Mouse (Mus musculus) cortical plate, adult 2 months (tissue): ENCODE data around the gene B3gnt4. TPM values are rescaled to one million over a fixed set of nuclear protein-coding genes. Genes with fewer than 3 reads are reported as not detected.

ENCODE experiments used
- H3K27ac ChIP-seq: fragments of 200-500 bp; 2 replicates; pipeline ENCODE4 v1.5.1; 2012; ENCODE audit warnings: low read length, control low read depth, inconsistent platforms; ENCODE audit not compliant: insufficient read depth
- H3K4me1 ChIP-seq: fragments of 200-500 bp; 2 replicates; pipeline ENCODE4 v1.6.1; 2011; ENCODE audit warnings: low read length; ENCODE audit not compliant: control insufficient read depth, insufficient read depth
- H3K4me3 ChIP-seq: fragments of 200-500 bp; 2 replicates; pipeline ENCODE4 v1.5.1; 2011; ENCODE audit warnings: mild to moderate bottlenecking, low read length, control low read depth; ENCODE audit not compliant: insufficient read depth
- CTCF ChIP-seq: fragments of 200-500 bp; IDR thresholded peaks from 2 replicates; pipeline ENCODE4 v1.5.1; 2011; ENCODE audit warnings: mild to moderate bottlenecking, control low read depth, low read length; ENCODE audit not compliant: insufficient read depth; ENCODE audit errors: extremely low read depth
- POLR2A ChIP-seq: fragments of 200-500 bp; IDR thresholded peaks from 2 replicates; pipeline ENCODE4 v1.6.1; 2011; ENCODE audit warnings: mild to moderate bottlenecking, low read length, control low read depth; ENCODE audit not compliant: insufficient read depth; ENCODE audit errors: extremely low read depth
- polyA plus RNA-seq: library from polyadenylated mRNA; depleted of rRNA; stranded (reverse); fragments of >200 nt; gene quantifications from 2 replicates; pipeline ENCODE4 v1.2.3, GENCODE M21; 2012; rRNA removed

B3gnt4 gene
- polyA plus RNA-seq, 1 experiment: 1.4 TPM

DNA sequence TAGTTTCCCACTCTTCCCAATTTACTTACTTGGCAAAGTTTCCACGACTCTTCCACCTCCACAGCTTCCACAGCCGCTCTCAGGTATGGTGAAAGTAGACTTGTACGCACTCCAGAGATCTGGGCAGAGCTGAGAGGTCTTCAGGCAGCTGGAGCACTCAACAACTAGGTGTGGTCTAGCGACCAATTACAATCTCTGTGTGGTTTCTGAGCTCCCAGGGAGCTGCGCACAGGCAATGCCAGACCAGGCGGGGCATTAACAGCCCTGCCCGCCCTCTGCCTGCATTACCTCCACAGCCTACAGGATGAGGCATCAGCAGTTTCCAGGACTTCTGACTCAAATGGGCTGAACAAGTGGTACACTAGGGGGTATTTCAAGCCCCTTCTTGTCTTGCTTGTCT is 15.0 kb downstream of the B3gnt4 start, which contains the start of gene Gm49027:
Gene Gm49027 (minus strand): TSS at position 208 of the 400 bp plus-strand sequence.
- Histone ChIP-seq H3K4me3 (peak within 1 kb of the TSS; percentile 38), H3K27ac (no peak within 1 kb of the TSS), H3K4me1 (0 out of 2 replicates have a peak, but pooled peaks cover 2% of the 10 kb centered on the region)
- no peak for TF ChIP-seq CTCF
- TF ChIP-seq POLR2A: no peak

DNA sequence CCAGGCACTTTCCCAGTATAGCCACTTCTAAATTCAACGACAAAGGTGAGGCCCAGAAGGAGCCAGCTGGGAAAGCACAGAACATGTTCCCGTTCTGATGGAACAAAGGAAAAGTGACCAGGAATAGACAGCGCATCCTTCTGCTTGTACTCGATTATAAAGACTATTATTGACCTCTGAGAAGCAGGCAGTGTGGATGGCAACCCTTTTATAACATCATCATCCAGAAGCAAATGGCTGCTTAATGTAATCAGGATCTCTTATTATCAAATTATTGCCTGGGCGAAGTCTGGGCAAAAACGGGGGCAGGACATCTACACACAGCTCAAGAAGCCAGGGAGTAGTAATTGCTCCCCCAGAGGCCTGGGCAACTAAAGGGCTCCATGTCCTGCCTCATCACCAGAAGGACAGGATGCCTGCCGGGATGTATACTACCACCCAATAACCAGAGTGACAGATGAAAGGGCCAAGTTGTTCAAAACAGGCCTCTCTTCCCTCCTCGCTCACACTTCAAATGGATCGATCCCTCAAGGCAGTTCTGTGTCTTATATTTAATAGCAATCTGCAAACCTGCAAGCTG is 15.7 kb downstream of the B3gnt4 start:
- no peak overlapping the region for H3K4me3 ChIP-seq
- H3K27ac ChIP-seq: no peak overlapping the region
- H3K4me1 ChIP-seq: 0 out of 2 replicates have a peak, but pooled peaks cover 2% of the 10 kb centered on the region
- TF ChIP-seq CTCF (no peak), POLR2A (no peak)

- Histone ChIP-seq H3K4me1 (0 out of 2 replicates have a peak, but pooled peaks cover 2% of the 10 kb centered on the region), H3K27ac (no peak overlapping the region), H3K4me3 (no peak overlapping the region)
- no peak for TF ChIP-seq POLR2A
- no peak for TF ChIP-seq CTCF
Observed at GRCm38 (mm10) chr5:123528641-123529040, 18.4 kb downstream of the B3gnt4 start.

- no peaks in the 10 kb centered on the region for H3K4me1 ChIP-seq
- H3K4me3 ChIP-seq: no peak overlapping the region
- H3K27ac ChIP-seq: no peak overlapping the region
- TF ChIP-seq POLR2A: no peak
- no peak for TF ChIP-seq CTCF
Observed at GRCm38 (mm10) chr5:123530056-123530455, 19.8 kb downstream of the B3gnt4 start.

GRCm38 (mm10) chr5:123533801-123534200 is 23.5 kb downstream of the B3gnt4 start:
- TF ChIP-seq POLR2A (no peak), CTCF (no peak)
- Histone ChIP-seq H3K4me3 (no peak overlapping the region), H3K27ac (no peak overlapping the region), H3K4me1 (no peaks in the 10 kb centered on the region)

GRCm38 (mm10) chr5:123555693-123556092 is 45.4 kb downstream of the B3gnt4 start:
- TF ChIP-seq CTCF (no peak), POLR2A (no peak)
- Histone ChIP-seq H3K4me1 (no peaks in the 10 kb centered on the region), H3K4me3 (no peak overlapping the region), H3K27ac (no peak overlapping the region)

- Histone ChIP-seq H3K27ac (no peak overlapping the region), H3K4me1 (no peaks in the 10 kb centered on the region), H3K4me3 (no peak overlapping the region)
- TF ChIP-seq POLR2A: no peak
- no peak for TF ChIP-seq CTCF
Observed at GRCm38 (mm10) chr5:123556451-123556850, 46.2 kb downstream of the B3gnt4 start.

GRCm38 (mm10) chr5:123559588-123559987 is 49.3 kb downstream of the B3gnt4 start:
- no peak for TF ChIP-seq CTCF
- TF ChIP-seq POLR2A: no peak
- Histone ChIP-seq H3K4me3 (no peak overlapping the region), H3K27ac (no peak overlapping the region), H3K4me1 (no peaks in the 10 kb centered on the region)

DNA sequence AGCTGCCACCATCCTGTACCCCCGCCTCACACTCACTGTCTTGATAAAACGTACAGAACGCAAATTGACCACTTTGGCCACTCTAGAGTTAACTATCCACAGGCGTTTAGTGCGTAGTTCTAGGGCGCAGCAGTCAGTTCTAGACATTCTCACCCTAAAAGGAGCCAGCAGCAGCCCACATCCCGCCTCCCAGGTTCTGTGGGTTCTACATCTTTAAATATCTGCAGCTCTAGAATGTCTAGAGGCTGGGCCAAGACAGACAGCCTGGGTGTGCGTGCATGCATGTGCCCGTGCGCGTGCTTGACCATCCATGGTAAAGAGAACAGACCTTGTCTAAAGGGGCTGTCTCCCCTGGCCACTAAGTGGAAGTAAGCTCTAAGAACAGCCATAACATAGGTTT is 50.9 kb downstream of the B3gnt4 start:
- H3K4me3 ChIP-seq: no peak overlapping the region
- no peaks in the 10 kb centered on the region for H3K4me1 ChIP-seq
- no peak overlapping the region for H3K27ac ChIP-seq
- TF ChIP-seq POLR2A (no peak), CTCF (no peak)

Other genes starting within 250 kb of the B3gnt4 start
- 33.5 and 34.5 TPM in 2 replicates for gene Bcl7a, start 166.6 kb upstream of the B3gnt4 start, polyA plus RNA-seq
- gene Mlxip, start 115.7 kb upstream of the B3gnt4 start, polyA plus RNA-seq: 17.5 and 19.6 TPM in 2 replicates
- 1.1 TPM in 2 replicates for gene Lrrc43, start 21.2 kb upstream of the B3gnt4 start, polyA plus RNA-seq
- gene Il31, start 21.0 kb upstream of the B3gnt4 start, polyA plus RNA-seq: not detected in 2 replicates
- gene Diablo, start 13.7 kb downstream of the B3gnt4 start, polyA plus RNA-seq: 78.2 and 81.8 TPM in 2 replicates
- 8.3 and 8.5 TPM in 2 replicates for gene Gm49027, start 15.0 kb downstream of the B3gnt4 start, polyA plus RNA-seq
- gene Vps33a, start 62.6 kb downstream of the B3gnt4 start, polyA plus RNA-seq: 56.5 and 60.2 TPM in 2 replicates
- gene Clip1, start 174.2 kb downstream of the B3gnt4 start, polyA plus RNA-seq: 78.2 and 86.5 TPM in 2 replicates
- gene Zcchc8, start 210.6 kb downstream of the B3gnt4 start, polyA plus RNA-seq: 42.6 and 47.3 TPM in 2 replicates
- 81.9 and 92.7 TPM in 2 replicates for gene Rsrc2, start 239.0 kb downstream of the B3gnt4 start, polyA plus RNA-seq
- 0.74 and 1.0 TPM in 2 replicates for gene Kntc1, start 239.3 kb downstream of the B3gnt4 start, polyA plus RNA-seq